In genomic region chr6:8638899-8639298, GRCm38 (mm10) we compare ENCODE assay signal across 14 mouse cellular contexts.
A peak's percentile ranks its signal among the peaks of the same experiment; 100 is the strongest.
DNase-seq lines count a peak whose midpoint lies in the region; ATAC-seq and TF ChIP-seq lines count a peak whose summit lies in the region.
"Had no signal": no experiment of that assay in that cellular context is flagged by ENCODE, and none has a peak within 500 bp of the region (broad histone marks: within the 10 kb centered on the region; RNA-seq: fewer than 3 reads in every experiment).

No protein-coding gene starts in this region.

- no peak for TF ChIP-seq CTCF in layer of hippocampus, adult 2 months (conservative IDR thresholded peaks at IDR 0.05)

- ATAC-seq in cerebellum, adult (ENCODE audit: insufficient number of reproducible peaks, low FRiP score, low TSS enrichment): peak; percentile 64
- ATAC-seq: forebrain, embryonic 14.5 days had no signal

- DNase-seq in cerebellum, adult 11 months: no peak
- no peak for DNase-seq in layer of hippocampus, adult 2 months (ENCODE audit: low spot score in 2 of 2)
- DNase-seq in layer of hippocampus, postnatal 14 days (ENCODE audit: low spot score in 2 of 2): no peak
- peak; percentile 27 for DNase-seq in right cerebral cortex, postnatal 25 days
- no peak for DNase-seq in right cerebral cortex, postnatal 10 days (ENCODE audit: low spot score in 2 of 2)
- DNase-seq in skeletal muscle tissue, adult 2 months (ENCODE audit: low read depth, low spot score): peak; percentile 25
- no peak for DNase-seq in lung, postnatal 14 days
- DNase-seq: lung, postnatal 10 days had no signal

- no peak overlapping the region for H3K4me3 ChIP-seq in layer of hippocampus, adult 2 months
- H3K4me3 ChIP-seq: midbrain, embryonic 10.5 days; neural tube, embryonic 13.5 days had no signal

- peak overlapping the region; percentile 62 for H3K27ac ChIP-seq in layer of hippocampus, adult 2 months
- H3K27ac ChIP-seq: liver, embryonic 14.5 days; midbrain, embryonic 10.5 days; neural tube, embryonic 13.5 days; stomach, postnatal 0 days had no signal

Comparison
In these comparisons a context has a peak if more than half of its experiments do, and no peak if none do; other contexts are left out.
1. DNase-seq: peak in right cerebral cortex, postnatal 25 days (single experiment) and skeletal muscle tissue, adult 2 months (single experiment); none in cerebellum, adult 11 months (single experiment), layer of hippocampus, adult 2 months (0 of 2), layer of hippocampus, postnatal 14 days (0 of 2), right cerebral cortex, postnatal 10 days (0 of 2) and lung, postnatal 14 days (single experiment).